Mouse (Mus musculus) T-helper 2 cell (primary cell): ENCODE results near the gene Suco.

Experiments
- in situ Hi-C: fragments of 300-600 bp; cut with MboI, MseI; formaldehyde crosslinking; loops from one replicate; pipeline ENCODE4 v1.15.1; 2025; ENCODE audit warnings: high pct_unique_total_duplicates

Gene Suco

DNA sequence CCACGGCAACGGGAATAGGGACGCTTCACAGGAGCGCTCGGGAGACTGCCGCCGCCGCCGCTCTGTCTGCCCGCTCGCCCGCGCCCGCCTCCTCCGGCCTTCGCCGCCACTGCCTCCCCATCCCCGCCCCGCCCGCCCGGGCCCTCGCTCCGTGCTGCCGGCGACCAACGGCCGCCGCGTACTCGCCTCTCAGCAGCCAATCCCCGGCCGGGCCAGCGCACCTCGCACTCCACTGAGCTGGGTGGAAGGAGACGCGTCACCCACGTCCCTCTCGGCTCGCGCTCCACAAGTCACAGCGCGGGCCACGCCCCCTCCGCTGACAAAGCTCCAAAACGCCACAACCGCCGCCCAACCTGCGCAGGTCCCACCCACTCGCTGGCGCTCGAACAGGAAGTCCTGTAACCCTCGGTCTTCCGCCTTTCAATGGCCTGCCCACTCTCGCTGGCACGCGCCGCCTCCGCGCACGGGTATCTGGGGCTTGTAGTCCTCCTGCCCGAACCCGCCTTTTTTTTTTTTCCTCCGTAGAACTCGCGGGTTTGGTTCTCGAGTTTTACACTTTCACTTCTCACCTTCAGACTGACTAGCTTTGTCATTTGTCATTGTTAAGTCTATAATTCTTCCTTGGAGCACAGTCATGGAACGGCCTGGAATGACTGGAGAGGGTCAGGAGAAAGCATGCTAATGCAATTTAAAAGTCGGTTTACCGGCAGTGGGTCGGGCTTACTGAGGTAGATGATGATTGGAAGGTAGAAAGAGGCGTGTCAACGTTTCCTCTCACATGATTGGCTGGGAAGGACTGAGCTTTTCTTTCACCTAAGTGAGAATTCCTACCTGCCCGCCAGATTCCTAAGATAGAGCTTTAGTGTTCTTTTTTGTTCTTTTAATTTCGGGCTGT lies at the start of gene Suco:
Suco (minus strand) TSS at position 130 of the 895 bp plus-strand sequence.
- in situ Hi-C loops: loop anchor here (5.0 kb wide), 2 partner anchors 91 to 124 kb away; partner anchors contain the start of gene Pigc

DNA sequence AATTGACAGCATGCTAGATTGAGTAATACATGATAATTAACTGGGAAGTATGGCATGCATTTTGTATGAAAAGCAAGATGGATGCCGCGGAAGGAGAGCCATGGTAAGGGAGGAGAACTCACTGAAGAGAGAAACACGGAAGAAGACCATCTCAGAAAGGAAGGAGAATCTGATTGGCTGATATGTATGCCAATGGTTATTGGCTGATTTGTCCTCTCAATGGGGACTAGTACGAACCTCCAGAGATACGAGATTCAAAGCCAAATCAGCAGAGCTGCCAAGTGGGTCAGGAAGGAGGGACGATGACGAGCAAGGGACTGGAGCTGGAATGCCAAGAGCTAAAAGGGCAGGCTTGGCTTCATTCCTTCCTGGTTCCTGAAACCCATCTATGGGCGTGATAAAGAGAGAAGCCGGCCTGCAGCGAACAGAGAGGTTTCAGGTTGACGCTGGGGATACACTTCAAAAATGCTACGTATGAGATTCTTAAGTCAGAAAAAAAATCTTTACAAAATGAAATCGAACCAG lies 48.9 kb upstream of the Suco start:
- in situ Hi-C loops: no loop called here

DNA sequence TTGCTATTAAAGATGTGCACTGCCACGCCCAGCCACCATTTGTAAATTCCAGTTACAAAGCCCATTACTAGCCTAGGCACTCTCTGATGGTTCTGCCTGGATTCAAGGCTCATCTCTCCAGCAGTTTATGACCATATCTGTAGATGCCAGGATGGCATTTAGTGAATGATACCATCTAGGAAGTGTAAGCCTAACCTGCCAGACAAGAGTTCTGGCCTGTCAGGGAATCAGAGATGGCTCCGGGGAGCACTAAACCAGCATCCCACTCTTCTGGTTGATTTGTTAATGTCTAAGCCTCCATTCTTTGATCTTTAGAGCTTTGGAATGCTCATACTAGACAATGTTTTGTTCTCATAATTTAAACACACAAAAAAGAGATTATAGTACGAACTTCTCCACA lies 47.8 kb upstream of the Suco start:
- in situ Hi-C loops: no loop called here

DNA sequence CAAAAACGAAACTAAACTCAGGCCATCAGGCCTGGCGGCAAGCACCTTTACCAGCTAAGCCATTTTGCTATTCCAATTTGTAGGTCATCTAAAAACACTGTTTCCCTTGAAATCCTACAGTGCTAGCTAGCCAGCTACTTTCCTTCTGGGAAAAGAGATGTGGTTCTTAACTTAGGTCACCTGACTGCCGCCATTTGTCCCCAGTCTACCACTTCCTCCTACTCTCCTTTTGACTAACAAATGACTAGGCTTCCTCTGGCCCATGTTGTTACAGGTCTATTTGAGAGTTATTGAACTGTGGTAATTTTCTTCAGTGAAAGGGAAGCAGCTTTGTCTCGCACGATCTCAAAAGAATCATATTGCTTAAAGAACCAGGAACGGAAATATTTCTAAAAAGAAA lies 45.4 kb upstream of the Suco start:
- in situ Hi-C loops: no loop called here

DNA sequence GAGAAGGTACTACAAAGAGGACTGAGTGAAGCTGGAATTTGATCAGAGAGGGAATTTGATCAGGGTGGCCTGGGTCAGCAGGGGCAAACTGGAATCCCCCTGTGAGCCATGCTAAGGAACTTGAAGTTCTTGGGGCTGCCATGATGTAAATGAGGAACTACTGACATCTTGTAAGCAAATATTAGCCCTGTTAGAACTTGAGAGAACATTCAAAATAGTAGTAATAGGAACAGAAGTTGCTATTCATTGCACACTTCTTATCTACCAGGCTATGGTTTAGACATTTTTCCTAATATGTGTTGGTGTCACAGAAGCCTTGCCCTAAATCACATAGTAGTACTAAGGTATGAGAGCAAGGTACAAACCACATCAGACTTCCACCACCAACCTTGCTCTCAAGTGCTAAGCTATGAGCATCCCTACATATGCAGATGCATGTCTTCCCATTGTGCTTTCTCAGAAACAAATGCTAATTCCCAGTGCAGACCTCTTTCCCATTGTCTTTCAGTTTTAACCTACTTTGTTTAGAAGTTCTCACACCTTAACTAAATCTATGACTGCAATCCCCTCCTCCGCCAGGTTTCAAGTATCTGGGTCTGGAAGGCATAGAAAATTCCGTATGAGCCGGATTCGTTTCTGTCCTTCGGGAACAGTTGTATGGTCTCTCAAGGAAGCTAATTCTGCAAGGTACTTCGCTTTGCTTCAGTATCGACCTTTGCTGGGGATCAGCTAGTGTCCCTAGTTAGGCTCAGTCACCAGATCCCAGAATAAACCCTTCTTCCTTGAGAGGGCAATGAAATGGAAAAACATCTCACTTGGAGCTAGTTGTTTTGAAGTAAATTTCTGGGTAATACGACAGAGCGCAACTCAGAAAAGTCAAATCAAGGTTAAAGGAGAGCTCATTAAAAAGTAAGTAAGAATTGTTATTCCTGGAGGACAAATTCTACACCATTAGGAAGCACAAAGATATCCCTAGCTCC lies 44.3 kb upstream of the Suco start:
- in situ Hi-C loops: no loop called here

DNA sequence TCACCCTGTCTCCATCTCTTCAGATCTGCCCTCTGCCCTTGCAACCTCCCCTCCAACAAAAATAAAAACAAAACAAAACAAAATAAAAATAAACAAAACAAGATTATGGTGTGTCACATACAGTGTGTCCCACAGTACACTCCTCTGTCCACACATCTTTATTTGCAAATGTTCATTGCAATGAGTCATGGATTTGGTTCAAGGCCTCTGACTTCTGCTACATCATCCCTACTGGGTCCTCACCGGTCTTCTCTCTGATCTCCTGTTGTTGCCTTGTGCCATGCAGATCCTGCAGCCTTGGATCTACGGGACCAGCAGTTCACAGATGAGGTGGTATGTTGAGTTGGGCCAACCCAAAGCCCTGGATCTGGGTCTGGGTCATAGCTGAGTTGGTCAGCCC lies 43.1 kb upstream of the Suco start:
- in situ Hi-C loops: loop anchor here (10.0 kb wide), 1 partner anchor 1885 kb away; no protein-coding TSS in a partner anchor

DNA sequence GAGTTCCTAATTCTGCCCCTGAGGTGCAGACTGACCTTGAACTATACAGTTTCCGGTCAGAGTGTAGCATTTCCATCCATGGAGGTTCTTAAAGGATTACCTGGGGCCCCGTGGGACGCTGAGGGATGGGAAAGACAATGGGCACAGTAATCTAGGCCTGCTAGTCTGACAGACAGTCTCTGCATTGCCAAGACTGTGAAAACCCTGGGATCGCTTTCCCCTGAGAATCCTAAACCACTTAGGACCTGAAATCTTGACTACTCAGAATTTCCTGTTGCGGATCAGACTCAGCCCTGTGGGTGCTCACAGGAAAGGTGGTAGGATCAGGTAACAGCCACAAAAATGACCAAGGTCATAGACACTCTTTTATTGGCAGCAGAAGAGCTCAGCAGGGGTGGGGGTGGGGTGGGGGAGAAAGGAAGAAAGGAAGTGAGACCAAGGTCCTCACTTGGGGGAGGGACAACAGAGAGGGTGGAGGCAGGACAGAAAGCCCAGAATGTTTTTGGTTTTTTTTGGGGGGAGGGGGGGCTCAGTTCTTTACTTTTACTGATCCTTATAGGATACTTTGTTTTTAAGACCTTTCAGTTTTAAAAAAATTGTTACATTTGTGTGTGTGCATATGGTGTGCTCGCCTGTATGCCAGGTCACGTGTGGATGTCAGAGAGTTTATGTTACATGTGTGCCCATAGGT lies 42.3 kb upstream of the Suco start:
- in situ Hi-C loops: loop anchor here (10.0 kb wide), 1 partner anchor 1884 kb away; no protein-coding TSS in a partner anchor

DNA sequence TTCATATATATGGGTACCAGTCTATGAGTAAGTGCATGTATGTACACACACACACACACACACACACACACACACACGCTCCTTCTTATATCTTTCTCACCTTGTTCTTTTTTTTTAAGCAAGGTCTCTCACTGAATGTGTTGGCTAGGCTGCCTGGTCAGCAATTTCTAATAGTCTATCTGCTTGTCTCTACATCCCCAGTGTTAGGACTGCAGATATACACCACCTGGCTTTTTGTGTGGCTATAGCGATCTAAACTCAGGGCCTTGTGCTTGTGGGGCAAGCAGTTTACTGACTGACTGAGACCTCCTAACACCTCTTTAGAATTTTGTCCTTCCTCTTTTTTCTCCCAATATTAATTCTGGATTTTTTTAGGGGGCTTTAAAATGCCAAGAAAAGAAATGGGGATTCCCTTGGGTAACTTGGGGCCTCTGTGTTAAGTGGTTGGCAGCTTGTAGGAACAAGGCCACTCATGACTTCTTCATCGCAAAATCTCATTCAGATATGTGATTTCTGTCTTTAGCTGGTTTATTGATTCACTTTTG lies 41.5 kb upstream of the Suco start:
- in situ Hi-C loops: loop anchor here (10.0 kb wide), 1 partner anchor 1883 kb away; no protein-coding TSS in a partner anchor

DNA sequence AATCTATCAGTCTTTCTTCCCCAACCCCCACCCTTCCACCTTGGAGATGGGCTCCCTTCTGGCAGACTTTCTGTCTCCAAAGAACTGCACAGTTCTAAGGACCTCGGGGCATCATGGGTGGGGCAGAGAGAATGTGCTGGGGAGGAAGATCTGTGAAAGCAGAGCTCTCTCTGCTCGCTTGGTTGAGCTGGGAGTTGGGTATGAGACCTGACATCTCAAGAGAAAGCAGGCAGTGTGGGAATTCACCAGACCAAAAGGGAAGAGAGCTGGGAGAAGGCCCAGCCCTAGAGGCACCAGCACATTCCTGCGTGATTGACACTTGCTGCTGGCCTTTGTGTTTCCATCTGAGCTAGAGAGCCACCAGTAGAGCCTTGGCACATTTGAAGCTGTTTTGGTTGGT lies 39.6 kb upstream of the Suco start:
- in situ Hi-C loops: loop anchor here (10.0 kb wide), 1 partner anchor 1881 kb away; no protein-coding TSS in a partner anchor

DNA sequence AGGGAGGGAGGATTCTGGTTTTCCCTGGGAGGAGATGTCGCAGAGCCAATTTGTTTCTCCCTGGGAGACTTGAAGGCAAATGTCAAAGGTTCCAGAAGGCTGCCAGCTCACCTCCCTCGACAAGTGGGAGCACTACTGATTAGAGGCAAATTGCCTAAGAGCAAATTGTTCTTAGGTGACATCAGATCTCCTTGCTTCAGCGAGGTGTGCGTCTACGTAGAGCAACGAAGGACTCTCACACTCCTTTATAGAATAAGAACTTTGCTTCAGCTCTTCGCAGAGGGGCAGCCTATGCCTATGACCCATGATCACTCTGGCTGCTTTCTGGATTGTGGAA lies 37.1 kb upstream of the Suco start:
- in situ Hi-C loops: loop anchor here (10.0 kb wide), 1 partner anchor 1879 kb away; no protein-coding TSS in a partner anchor

DNA sequence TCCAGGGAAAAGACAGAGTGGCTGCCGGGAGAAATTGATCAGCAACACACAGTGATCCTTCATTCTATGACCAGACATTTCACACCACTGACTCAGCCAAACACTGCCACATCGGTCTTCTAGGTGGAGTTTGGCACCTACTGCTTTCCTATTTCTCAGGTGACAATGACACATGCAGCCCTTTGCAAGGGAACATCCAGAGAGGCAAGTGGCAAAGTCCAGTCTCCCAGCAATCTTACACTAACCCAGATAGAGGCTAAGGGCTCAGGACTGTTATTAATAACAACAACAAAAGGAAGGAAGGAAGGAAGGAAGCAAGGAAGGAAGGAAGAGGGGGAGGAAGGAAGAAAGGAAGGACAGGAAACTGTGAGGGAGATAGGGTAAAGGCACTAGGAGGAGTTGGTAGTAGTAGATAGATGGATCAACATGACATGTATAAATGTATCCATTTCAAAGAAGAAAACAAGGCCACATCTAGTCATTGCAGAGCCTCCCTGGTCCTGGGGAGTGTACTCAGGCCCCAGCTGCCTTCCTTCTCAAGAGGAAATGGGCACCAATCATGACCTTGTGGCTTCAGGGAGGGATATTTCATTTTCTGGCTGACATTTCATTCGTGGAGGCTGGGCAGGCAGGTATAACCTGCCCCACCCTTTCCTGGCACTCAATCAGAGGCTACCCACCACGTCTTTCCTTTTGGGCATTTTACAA lies 36.6 kb upstream of the Suco start:
- in situ Hi-C loops: loop anchor here (10.0 kb wide), 1 partner anchor 1878 kb away; no protein-coding TSS in a partner anchor

DNA sequence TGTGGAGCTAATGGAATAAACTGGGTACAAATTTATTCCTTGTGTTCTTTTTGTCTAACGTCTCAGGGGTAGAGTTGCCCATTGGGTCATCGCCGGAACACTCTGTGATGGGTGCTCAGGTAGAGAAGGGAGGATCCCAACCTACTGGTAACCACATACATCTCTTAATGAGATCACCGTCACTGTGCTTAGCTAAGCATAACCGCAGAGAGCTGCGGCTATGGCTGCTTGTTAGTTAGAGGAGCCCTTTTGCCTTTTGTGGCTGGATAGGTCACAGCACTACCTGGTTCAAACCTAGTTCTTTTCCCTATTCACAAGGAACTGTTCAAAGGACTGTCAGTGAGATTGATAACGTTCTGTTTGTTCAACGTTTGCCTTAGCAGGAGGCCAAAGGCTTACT lies 32.6 kb upstream of the Suco start:
- in situ Hi-C loops: no loop called here

DNA sequence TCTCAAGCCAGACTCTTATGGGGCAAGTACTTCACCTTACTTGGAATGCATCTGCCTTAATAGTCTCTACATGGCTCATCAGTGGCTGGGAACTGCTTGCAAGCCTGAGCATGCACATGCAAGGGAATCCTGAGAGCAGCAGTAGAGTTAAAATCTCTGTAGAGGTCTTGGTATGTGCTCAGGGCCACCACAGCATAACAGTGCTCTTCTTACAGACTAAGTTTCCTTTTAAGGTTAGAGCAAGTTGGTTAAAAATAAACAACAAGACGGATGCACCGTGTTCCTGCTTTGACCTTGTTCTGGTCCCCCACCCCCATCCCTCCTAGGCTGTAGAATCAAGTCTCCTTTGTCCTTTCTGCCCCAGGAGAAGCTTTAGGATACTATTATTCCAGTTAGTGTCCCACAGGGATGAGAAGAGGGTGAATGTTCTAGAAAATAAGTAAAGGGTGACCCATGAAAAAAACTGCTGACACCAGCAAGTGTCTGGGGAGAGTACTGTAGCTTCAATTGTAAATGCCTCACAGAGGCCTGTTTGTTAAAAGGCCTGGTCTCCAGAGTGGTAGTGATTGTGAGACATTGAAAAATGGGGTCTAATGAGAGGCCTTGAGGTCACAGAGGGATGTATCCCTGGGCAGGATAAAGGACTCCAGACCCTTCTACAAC lies 31.4 kb upstream of the Suco start:
- in situ Hi-C loops: no loop called here

DNA sequence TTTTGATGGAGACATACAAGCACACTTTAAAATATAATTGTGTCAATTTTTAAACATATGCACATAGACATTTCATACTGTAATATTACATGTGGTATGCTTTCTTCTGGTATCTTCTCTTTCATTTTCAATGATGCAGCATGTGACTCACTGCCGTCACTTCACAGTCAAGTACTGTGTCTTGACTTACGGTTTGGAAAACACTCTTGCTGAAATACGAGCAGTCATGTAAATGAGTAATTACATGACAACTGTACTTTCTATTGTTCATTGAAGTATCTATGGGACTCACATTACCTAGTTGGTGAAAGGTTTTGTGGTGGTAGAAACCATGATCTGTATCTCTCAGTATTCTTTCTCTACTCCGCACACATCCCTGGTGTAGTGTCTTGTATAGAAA lies 30.6 kb upstream of the Suco start:
- in situ Hi-C loops: no loop called here

DNA sequence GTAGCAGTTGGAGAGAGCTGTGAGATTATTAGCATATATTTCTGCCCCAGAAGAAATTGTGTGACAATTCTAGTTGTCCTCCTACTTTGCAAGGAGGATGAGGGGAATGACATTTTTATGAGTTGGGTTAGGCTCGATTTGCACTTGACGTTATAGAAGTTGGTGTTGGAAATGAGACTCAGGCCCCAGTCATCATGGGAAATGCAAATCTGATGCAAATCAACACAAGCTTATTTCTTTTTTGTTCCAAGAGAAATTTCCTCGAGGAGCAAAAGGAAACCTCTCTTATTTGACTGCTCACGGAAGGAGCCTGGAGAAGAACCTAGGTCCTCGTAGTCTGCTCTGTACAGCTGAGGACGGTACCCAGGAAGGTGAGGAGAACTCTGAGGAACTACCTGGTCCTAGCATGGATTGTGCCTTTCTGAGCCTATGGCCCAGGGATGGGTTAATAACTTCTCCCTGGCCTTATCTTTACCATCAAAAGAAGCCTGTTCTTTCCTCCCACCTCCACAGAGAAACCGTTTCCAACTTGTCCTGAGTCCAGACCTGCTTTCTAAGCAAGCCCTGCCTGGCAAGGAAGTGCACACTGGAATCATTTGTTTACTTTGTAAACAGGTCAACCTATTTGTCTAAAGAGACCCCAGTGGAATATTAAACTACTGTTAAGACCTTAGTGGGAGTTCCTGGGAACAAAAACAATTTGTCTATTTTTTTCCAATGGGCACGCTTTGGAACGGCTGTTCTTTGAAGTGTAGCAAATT lies 26.4 kb upstream of the Suco start:
- in situ Hi-C loops: loop anchor here (5.0 kb wide), 1 partner anchor 54 kb away; no protein-coding TSS in a partner anchor

DNA sequence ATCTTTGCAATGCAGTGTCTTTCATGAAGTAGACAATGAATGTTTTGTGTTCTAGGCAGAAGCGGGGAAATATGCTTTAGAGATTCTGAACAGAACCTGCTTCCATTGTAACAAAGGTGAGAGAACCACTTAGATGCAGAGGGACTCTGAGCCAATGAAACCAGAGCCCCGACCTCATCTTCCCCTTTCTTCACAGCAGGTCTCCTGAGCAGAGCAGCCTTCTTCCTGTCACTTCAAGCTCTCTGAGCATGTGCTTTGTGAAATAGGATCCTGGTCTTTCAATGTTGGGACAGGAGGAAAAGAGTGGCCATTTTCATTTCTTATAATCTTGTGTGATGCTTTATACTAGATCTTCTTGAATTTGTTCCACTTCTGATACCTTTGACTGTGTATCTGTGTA lies 23.6 kb upstream of the Suco start:
- in situ Hi-C loops: loop anchor here (5.0 kb wide), 1 partner anchor 57 kb away; no protein-coding TSS in a partner anchor

DNA sequence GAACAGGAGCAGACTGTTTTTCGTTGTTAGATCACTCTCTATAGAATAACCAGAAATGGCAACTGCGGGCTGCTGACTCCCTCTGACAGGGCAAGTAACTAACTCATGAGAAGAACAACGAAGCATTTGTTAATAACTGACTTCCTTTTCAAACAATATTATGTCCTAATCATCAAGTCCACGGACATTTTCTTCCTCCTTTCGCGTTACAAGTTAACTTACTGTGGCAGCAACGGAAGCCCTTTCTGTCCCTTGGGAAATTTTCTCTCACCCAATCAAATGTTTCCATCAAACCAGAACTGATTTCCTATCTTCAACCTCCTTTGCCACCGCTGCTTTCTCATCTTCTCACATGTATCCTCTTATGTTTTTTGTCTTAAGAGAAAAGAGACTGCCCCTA lies 20.8 kb upstream of the Suco start:
- in situ Hi-C loops: no loop called here

DNA sequence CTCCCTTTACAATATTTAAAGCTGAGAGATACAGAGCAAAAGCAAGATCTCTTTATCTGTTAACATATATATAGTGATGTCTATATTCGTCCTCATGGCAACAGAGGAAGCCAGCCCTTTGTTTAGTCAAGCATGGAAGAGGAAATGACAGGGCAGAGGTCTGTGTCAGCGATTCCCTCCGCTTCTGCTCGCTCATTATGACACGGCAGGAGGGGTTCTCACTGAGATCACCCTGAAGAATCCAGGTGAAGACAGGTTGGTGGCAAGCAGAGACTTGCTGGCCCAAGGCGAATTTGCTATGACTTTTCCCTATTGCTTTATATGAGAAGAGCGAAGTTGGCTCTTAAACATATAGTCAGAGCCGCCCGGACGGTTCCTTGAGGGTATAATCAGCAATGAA lies 19.6 kb upstream of the Suco start:
- in situ Hi-C loops: no loop called here

DNA sequence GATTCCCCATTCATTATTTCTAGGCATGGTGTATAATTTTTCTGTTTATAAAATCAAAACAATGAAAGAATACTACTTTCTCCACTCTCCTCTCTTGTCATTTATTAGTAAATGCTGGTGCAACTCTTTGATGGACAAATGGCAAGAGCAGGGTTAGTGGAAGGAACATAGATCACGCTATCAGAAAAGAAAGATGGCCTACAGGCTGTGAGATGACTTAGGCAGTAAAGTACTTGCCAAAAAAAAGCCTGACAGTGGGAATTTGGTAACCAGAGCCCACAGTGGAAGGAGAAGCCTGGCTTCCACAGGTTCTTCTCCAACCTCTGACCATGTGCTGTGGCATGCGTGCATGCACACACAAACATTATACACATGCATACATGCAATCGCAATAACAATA lies 18.5 kb upstream of the Suco start:
- in situ Hi-C loops: no loop called here
